Mouse (Mus musculus): ENCODE results near the gene Adipoq. TPM values are rescaled to one million over a fixed set of nuclear protein-coding genes. Genes with fewer than 3 reads are reported as not detected.

Gene Adipoq
- polyA plus RNA-seq, 1 experiment from 2014 or later, result not detected

GRCm38 (mm10) chr16:23148936-23149335 is 2.6 kb downstream of the Adipoq start:
- H3K9me3 ChIP-seq (replicated peaks), result no peaks in the 10 kb centered on the region
- no peaks in the 10 kb centered on the region for H3K4me1 ChIP-seq

GRCm38 (mm10) chr16:23149396-23149795 is 3.1 kb downstream of the Adipoq start:
- no peaks in the 10 kb centered on the region for H3K4me1 ChIP-seq
- H3K36me3 ChIP-seq, result no peaks in the 10 kb centered on the region
- H3K27me3 ChIP-seq (replicated peaks), result no peaks in the 10 kb centered on the region
- WGBS (ENCODE audit: insufficient replicate concordance), result 67% methylated on average over 8 of the region's 8 CpGs
- no peak overlapping the region for H3K4me3 ChIP-seq
- H3K4me2 ChIP-seq, result no peak overlapping the region
- H3K9ac ChIP-seq, result no peak overlapping the region
- ATAC-seq, result no peak
- no peak overlapping the region for H3K27ac ChIP-seq
- no peaks in the 10 kb centered on the region for H3K9me3 ChIP-seq (replicated peaks)

More at GRCm38 (mm10) chr16:23148936-23149335, 2.6 kb downstream of the Adipoq start:
- H3K4me2 ChIP-seq, result no peak overlapping the region
- 68% methylated on average over 2 of the region's 2 CpGs for WGBS (ENCODE audit: insufficient replicate concordance)
- no peak overlapping the region for H3K27ac ChIP-seq
- no peak overlapping the region for H3K9ac ChIP-seq
- ATAC-seq, result no peak
- no peaks in the 10 kb centered on the region for H3K36me3 ChIP-seq
- H3K4me3 ChIP-seq, result no peak overlapping the region
- no peaks in the 10 kb centered on the region for H3K27me3 ChIP-seq (replicated peaks)

GRCm38 (mm10) chr16:23151423-23151822 is 5.1 kb downstream of the Adipoq start:
- H3K9me3 ChIP-seq (replicated peaks), result no peaks in the 10 kb centered on the region
- ATAC-seq, result no peak
- no peaks in the 10 kb centered on the region for H3K27me3 ChIP-seq (replicated peaks)
- H3K4me1 ChIP-seq, result no peaks in the 10 kb centered on the region
- no peaks in the 10 kb centered on the region for H3K36me3 ChIP-seq
- no peak overlapping the region for H3K9ac ChIP-seq
- no peak overlapping the region for H3K4me2 ChIP-seq
- no peak overlapping the region for H3K4me3 ChIP-seq
- H3K27ac ChIP-seq, result no peak overlapping the region
- WGBS (ENCODE audit: insufficient replicate concordance), result 23% methylated on average over 2 of the region's 2 CpGs

GRCm38 (mm10) chr16:23154261-23154660 is 7.9 kb downstream of the Adipoq start:
- peaks cover 4% of the 10 kb centered on the region; the same call in 1 of the 2 replicates for H3K4me1 ChIP-seq
- 68% methylated on average over 5 of the region's 5 CpGs for WGBS (ENCODE audit: insufficient replicate concordance)
- no peaks in the 10 kb centered on the region for H3K9me3 ChIP-seq (replicated peaks)
- H3K27me3 ChIP-seq (replicated peaks), result no peaks in the 10 kb centered on the region; the same call in 1 of the 2 replicates
- H3K27ac ChIP-seq, result no peak overlapping the region
- H3K4me3 ChIP-seq, result no peak overlapping the region
- no peak for ATAC-seq
- H3K36me3 ChIP-seq, result no peaks in the 10 kb centered on the region
- H3K9ac ChIP-seq, result no peak overlapping the region
- H3K4me2 ChIP-seq, result no peak overlapping the region

GRCm38 (mm10) chr16:23157013-23157412 is 10.7 kb downstream of the Adipoq start:
- WGBS (ENCODE audit: insufficient replicate concordance), result 85% methylated on average over 13 of the region's 13 CpGs
- Histone ChIP-seq H3K27me3 (replicated peaks) (no peaks in the 10 kb centered on the region; the same call in 1 of the 2 replicates), H3K4me3 (no peak overlapping the region), H3K36me3 (no peaks in the 10 kb centered on the region), H3K9ac (no peak overlapping the region), H3K4me2 (no peak overlapping the region), H3K9me3 (replicated peaks) (no peaks in the 10 kb centered on the region), H3K27ac (no peak overlapping the region), H3K4me1 (peaks cover 7% of the 10 kb centered on the region; the same call in 1 of the 2 replicates)
- no peak for ATAC-seq

GRCm38 (mm10) chr16:23158292-23158691 is 12.0 kb downstream of the Adipoq start:
- no peak overlapping the region for H3K4me2 ChIP-seq
- H3K36me3 ChIP-seq, result no peaks in the 10 kb centered on the region
- no peaks in the 10 kb centered on the region; the same call in 1 of the 2 replicates for H3K27me3 ChIP-seq (replicated peaks)
- ATAC-seq, result no peak
- H3K9me3 ChIP-seq (replicated peaks), result no peaks in the 10 kb centered on the region
- 75% methylated on average over 7 of the region's 7 CpGs for whole genome bisulfite sequencing (ENCODE audit: insufficient replicate concordance)
- no peak overlapping the region for H3K9ac ChIP-seq
- no peak overlapping the region for H3K4me3 ChIP-seq
- no peak overlapping the region for H3K27ac ChIP-seq
- H3K4me1 ChIP-seq, result peaks cover 7% of the 10 kb centered on the region; the same call in 1 of the 2 replicates

- H3K27ac ChIP-seq, result no peak overlapping the region
- no peaks in the 10 kb centered on the region for H3K36me3 ChIP-seq
- H3K9me3 ChIP-seq (replicated peaks), result no peaks in the 10 kb centered on the region
- WGBS (ENCODE audit: insufficient replicate concordance), result 41% methylated on average over 2 of the region's 2 CpGs
- H3K4me3 ChIP-seq, result no peak overlapping the region
- no peak overlapping the region for H3K9ac ChIP-seq
- no peak for ATAC-seq
- H3K27me3 ChIP-seq (replicated peaks), result no peaks in the 10 kb centered on the region; the same call in 1 of the 2 replicates
- H3K4me1 ChIP-seq, result peaks cover 7% of the 10 kb centered on the region; the same call in 1 of the 2 replicates
- H3K4me2 ChIP-seq, result no peak overlapping the region
These were observed 12.6 kb downstream of the Adipoq start for GRCm38 (mm10) chr16:23158957-23159356.

GRCm38 (mm10) chr16:23159749-23160148 is 13.4 kb downstream of the Adipoq start:
- ATAC-seq, result no peak
- 10% methylated on average over 2 of the region's 2 CpGs for WGBS (ENCODE audit: insufficient replicate concordance)
- H3K9me3 ChIP-seq (replicated peaks), result no peaks in the 10 kb centered on the region

GRCm38 (mm10) chr16:23162116-23162515 is 15.8 kb downstream of the Adipoq start:
- Histone ChIP-seq H3K4me2 (no peak overlapping the region), H3K9ac (no peak overlapping the region), H3K4me1 (peaks cover 7% of the 10 kb centered on the region; the same call in 1 of the 2 replicates), H3K36me3 (no peaks in the 10 kb centered on the region), H3K9me3 (replicated peaks) (no peaks in the 10 kb centered on the region), H3K27ac (no peak overlapping the region), H3K27me3 (replicated peaks) (no peaks in the 10 kb centered on the region; the same call in 1 of the 2 replicates), H3K4me3 (no peak overlapping the region)
- WGBS (ENCODE audit: insufficient replicate concordance), result 36% methylated on average over 3 of the region's 3 CpGs
- ATAC-seq, result no peak

More at GRCm38 (mm10) chr16:23159749-23160148, 13.4 kb downstream of the Adipoq start:
- Histone ChIP-seq H3K4me2 (no peak overlapping the region), H3K27me3 (replicated peaks) (no peaks in the 10 kb centered on the region; the same call in 1 of the 2 replicates), H3K36me3 (no peaks in the 10 kb centered on the region), H3K4me3 (no peak overlapping the region), H3K9ac (no peak overlapping the region), H3K4me1 (peaks cover 7% of the 10 kb centered on the region; the same call in 1 of the 2 replicates), H3K27ac (no peak overlapping the region)

- Histone ChIP-seq H3K4me3 (no peak overlapping the region), H3K36me3 (no peaks in the 10 kb centered on the region), H3K4me2 (no peak overlapping the region), H3K27ac (no peak overlapping the region), H3K4me1 (peaks cover under 1% of the 10 kb centered on the region; the same call in 1 of the 2 replicates), H3K27me3 (replicated peaks) (no peaks in the 10 kb centered on the region), H3K9ac (no peak overlapping the region), H3K9me3 (replicated peaks) (no peaks in the 10 kb centered on the region)
- no peak for ATAC-seq
- WGBS (ENCODE audit: insufficient replicate concordance), result 36% methylated on average over 6 of the region's 6 CpGs
These were observed 18.1 kb downstream of the Adipoq start for GRCm38 (mm10) chr16:23164443-23164842.

GRCm38 (mm10) chr16:23165441-23165840 is 19.1 kb downstream of the Adipoq start:
- ATAC-seq, result no peak
- H3K9ac ChIP-seq, result no peak overlapping the region
- WGBS (ENCODE audit: insufficient replicate concordance), result 53% methylated on average over 9 of the region's 9 CpGs

GRCm38 (mm10) chr16:23166646-23167045 is 20.3 kb downstream of the Adipoq start:
- no peak for ATAC-seq
- Histone ChIP-seq H3K4me3 (no peak overlapping the region), H3K9me3 (replicated peaks) (no peaks in the 10 kb centered on the region), H3K9ac (no peak overlapping the region), H3K36me3 (no peaks in the 10 kb centered on the region), H3K27me3 (replicated peaks) (no peaks in the 10 kb centered on the region), H3K4me2 (no peak overlapping the region), H3K27ac (no peak overlapping the region), H3K4me1 (no peaks in the 10 kb centered on the region)
- 83% methylated on average over 1 of the region's 1 CpGs for WGBS (ENCODE audit: insufficient replicate concordance)

More at GRCm38 (mm10) chr16:23165441-23165840, 19.1 kb downstream of the Adipoq start:
- Histone ChIP-seq H3K27ac (no peak overlapping the region), H3K36me3 (no peaks in the 10 kb centered on the region), H3K4me3 (no peak overlapping the region), H3K9me3 (replicated peaks) (no peaks in the 10 kb centered on the region), H3K27me3 (replicated peaks) (no peaks in the 10 kb centered on the region), H3K4me2 (no peak overlapping the region), H3K4me1 (no peaks in the 10 kb centered on the region)

- Histone ChIP-seq H3K4me1 (no peaks in the 10 kb centered on the region), H3K4me3 (no peak overlapping the region), H3K9ac (no peak overlapping the region), H3K9me3 (replicated peaks) (no peaks in the 10 kb centered on the region), H3K4me2 (no peak overlapping the region), H3K27me3 (replicated peaks) (no peaks in the 10 kb centered on the region), H3K27ac (no peak overlapping the region), H3K36me3 (no peaks in the 10 kb centered on the region)
- no peak for ATAC-seq
- WGBS (ENCODE audit: insufficient replicate concordance), result 31% methylated on average over 5 of the region's 5 CpGs
These were observed 20.7 kb downstream of the Adipoq start for GRCm38 (mm10) chr16:23167079-23167478.

Data from liver, embryonic 12.5 days (tissue).